Mouse (Mus musculus): Measurements from ENCODE around the gene Padi2. TPM values are rescaled to one million over a fixed set of nuclear protein-coding genes. Genes with fewer than 3 reads are reported as not detected.
A peak's percentile ranks its signal among the peaks of the same experiment; 100 is the strongest.

Padi2 gene
- polyA plus RNA-seq, 1 experiment from 2014 or later = 1.8 TPM

DNA sequence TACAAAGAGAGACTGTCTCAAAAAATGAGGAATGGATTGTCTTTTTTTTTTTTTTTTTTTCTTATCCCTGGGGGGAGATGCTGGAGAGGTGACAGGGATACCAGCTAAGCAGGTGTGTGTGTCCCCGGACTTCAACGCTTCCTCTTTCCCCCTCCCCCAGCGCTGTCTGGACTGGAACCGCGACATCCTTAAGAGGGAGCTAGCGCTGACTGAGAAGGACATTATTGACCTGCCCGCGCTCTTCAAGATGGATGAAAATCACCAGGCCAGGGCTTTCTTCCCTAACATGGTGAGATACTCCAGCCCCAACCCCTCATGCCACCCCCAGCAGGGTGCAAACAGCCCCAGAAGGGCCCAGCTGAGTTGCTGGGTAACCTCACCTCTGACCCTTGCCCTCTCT is 42.9 kb downstream of the Padi2 start:
- H3K9ac ChIP-seq = no peak overlapping the region
- no peaks in the 10 kb centered on the region for H3K4me1 ChIP-seq
- H3K27me3 ChIP-seq = no peaks in the 10 kb centered on the region
- H3K27ac ChIP-seq = no peak overlapping the region
- no peak overlapping the region for H3K4me2 ChIP-seq
- no peaks in the 10 kb centered on the region for H3K9me3 ChIP-seq
- no peak for ATAC-seq (ENCODE audit: insufficient number of reproducible peaks, insufficient read depth, low FRiP score, low TSS enrichment, low read depth)
- H3K4me3 ChIP-seq = no peak overlapping the region
- H3K36me3 ChIP-seq = no peaks in the 10 kb centered on the region
- WGBS = 80% methylated on average over 8 of the region's 8 CpGs

DNA sequence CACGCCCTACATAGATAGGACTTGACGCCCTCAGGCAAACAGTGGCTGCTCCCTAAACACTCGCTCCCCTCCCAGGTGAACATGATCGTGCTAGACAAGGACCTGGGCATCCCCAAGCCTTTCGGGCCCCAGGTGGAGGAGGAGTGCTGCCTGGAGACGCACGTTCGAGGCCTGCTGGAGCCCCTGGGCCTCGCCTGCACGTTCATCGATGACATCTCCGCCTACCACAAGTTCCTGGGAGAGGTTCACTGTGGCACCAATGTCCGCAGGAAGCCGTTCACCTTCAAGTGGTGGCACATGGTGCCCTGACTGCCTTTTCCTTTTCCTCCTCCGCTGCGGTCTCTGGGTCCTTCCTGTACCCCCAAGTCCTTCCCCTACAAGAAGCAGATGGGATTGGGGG is 43.5 kb downstream of the Padi2 start:
- Histone ChIP-seq H3K36me3 (no peaks in the 10 kb centered on the region), H3K9me3 (no peaks in the 10 kb centered on the region), H3K27me3 (no peaks in the 10 kb centered on the region), H3K4me3 (no peak overlapping the region), H3K27ac (no peak overlapping the region), H3K4me1 (no peaks in the 10 kb centered on the region), H3K9ac (no peak overlapping the region), H3K4me2 (no peak overlapping the region)
- no peak for ATAC-seq (ENCODE audit: insufficient number of reproducible peaks, insufficient read depth, low FRiP score, low TSS enrichment, low read depth)
- 81% methylated on average over 16 of the region's 16 CpGs for WGBS

DNA sequence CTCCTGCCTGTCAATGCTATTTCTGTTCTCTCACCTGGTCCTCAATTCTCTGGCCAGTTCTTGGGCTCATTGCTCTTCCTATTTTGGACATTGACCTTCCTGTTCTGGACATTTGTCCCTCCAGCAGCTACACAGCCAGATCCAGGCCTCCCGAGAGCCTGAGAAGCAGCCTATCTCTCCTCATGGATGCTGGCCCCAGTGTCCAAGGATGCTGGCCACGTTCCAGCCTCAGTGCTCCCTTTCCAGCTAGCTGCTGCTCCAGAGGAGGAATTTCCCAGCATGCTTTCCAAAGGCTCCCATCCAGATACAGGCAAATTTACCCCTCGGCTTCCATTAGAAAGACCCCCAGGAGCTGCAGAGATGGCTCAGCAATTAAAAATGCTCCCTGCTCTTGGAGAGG is 44.4 kb downstream of the Padi2 start:
- Histone ChIP-seq H3K27ac (no peak overlapping the region), H3K9me3 (no peaks in the 10 kb centered on the region), H3K27me3 (peaks cover 4% of the 10 kb centered on the region; the same call in 1 of the 2 replicates), H3K4me3 (no peak overlapping the region), H3K4me1 (no peaks in the 10 kb centered on the region), H3K36me3 (no peaks in the 10 kb centered on the region), H3K9ac (no peak overlapping the region), H3K4me2 (no peak overlapping the region)
- WGBS = 84% methylated on average over 3 of the region's 3 CpGs
- ATAC-seq (ENCODE audit: insufficient number of reproducible peaks, insufficient read depth, low FRiP score, low TSS enrichment, low read depth) = no peak

DNA sequence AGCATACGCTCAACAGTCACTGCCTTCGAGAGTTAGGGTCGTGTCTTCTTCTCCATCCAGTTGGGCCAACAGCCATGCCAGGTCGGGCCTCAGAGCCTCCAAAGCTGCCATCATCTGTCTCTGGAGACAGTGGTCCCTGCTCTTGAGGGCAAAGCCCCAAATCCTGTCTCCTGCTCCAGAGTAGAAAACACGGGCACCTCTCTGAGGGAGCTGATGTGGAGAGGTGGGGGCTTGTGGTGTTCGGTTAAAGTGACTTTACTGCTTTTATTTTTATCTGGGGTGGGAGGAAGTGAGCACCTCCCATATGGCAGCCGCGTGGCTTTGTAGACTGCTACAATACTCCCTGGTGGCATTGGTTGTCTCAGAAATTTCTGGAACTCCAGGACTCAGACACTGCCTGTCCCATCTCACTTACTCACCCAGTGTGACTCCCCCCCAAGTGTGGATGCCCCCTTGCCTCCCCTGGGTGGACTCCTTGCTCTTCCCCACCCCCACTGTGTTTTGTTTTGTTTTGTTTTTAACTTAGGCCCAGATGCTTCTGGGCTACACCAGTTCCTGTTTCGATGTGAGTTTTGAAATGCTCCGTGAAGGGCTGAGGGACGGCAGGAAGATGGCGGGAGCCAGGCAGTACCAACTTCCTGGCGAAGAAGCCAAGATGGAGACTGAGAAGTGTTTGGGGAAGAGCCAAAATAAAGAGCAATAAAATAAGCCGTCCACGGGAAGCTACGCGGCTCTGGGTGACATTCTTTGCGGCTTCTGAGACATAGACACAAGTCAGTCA is 45.9 kb downstream of the Padi2 start:
- no peak overlapping the region for H3K9ac ChIP-seq
- WGBS = 82% methylated on average over 18 of the region's 18 CpGs
- no peak for ATAC-seq (ENCODE audit: insufficient number of reproducible peaks, insufficient read depth, low FRiP score, low TSS enrichment, low read depth)
- H3K4me1 ChIP-seq = peaks cover 3% of the 10 kb centered on the region
- no peak overlapping the region for H3K27ac ChIP-seq
- no peaks in the 10 kb centered on the region for H3K9me3 ChIP-seq
- H3K27me3 ChIP-seq = peaks cover 10% of the 10 kb centered on the region
- no peak overlapping the region for H3K4me3 ChIP-seq
- H3K4me2 ChIP-seq = no peak overlapping the region
- no peaks in the 10 kb centered on the region for H3K36me3 ChIP-seq

DNA sequence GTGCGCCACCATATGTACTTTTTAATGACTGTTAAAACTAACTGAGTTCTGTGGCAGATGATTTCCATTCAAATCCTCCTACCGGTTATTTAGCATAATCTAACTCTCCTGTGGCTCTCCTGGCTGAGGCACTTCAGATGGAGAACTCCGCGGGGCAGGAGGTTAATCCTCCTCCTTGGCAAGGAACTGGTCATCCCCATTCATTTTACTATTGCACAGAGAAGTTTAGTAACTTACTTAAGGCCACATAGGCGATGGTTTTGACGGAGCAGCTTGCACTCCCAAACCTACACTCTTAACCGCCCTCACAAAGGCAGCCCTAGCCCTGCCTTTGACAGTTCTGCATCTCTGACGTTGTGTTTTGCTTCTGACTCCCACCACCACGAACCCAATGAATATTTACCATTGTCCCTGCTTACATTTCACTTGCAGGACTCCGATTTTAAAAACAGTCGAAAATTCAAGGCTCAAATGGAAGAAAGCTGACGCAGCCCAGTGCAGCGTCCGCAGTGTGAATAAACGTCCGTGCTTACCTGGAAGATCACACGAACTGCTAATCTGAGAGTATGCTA is 51.1 kb downstream of the Padi2 start:
- no peak for ATAC-seq (ENCODE audit: insufficient number of reproducible peaks, insufficient read depth, low FRiP score, low TSS enrichment, low read depth)
- H3K27me3 ChIP-seq = peaks cover 12% of the 10 kb centered on the region
- WGBS = 4% methylated on average over 17 of the region's 17 CpGs
- no peaks in the 10 kb centered on the region for H3K9me3 ChIP-seq
- H3K9ac ChIP-seq = peak overlapping the region; percentile 66
- peak overlapping the region; percentile 47 for H3K4me3 ChIP-seq
- H3K4me2 ChIP-seq = peak overlapping the region; percentile 87
- H3K27ac ChIP-seq = peak overlapping the region; percentile 71
- peaks cover 29% of the 10 kb centered on the region for H3K4me1 ChIP-seq
- no peaks in the 10 kb centered on the region for H3K36me3 ChIP-seq

DNA sequence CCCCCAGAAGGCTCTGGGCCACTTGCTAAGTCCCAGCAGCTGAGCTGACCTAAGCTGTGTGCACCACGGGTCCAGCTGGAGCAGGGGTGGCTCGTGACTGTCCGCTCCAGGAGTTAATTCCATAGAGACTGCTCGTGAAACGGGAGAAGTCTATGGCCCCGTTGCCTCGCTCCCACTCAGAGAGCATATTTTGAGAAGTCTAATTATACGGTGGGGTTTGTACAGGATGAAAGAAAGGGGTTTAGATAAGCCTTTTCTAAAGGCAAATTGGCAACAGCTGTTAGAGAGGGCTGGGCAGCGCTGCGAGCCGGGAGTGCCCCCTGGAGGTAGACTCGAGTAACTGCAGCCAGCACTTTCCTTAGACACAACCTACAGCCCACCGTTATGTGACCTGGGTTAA is 51.6 kb downstream of the Padi2 start:
- H3K27me3 ChIP-seq = peaks cover 12% of the 10 kb centered on the region
- no peaks in the 10 kb centered on the region for H3K36me3 ChIP-seq
- peak overlapping the region; percentile 66 for H3K9ac ChIP-seq
- 2% methylated on average over 13 of the region's 13 CpGs for WGBS
- H3K4me3 ChIP-seq = peak overlapping the region; percentile 47
- H3K4me1 ChIP-seq = peaks cover 34% of the 10 kb centered on the region
- ATAC-seq (ENCODE audit: insufficient number of reproducible peaks, insufficient read depth, low FRiP score, low TSS enrichment, low read depth) = 0 out of 2 replicates have a peak, but pooled peaks have one; percentile 16
- no peaks in the 10 kb centered on the region for H3K9me3 ChIP-seq
- peak overlapping the region; percentile 71 for H3K27ac ChIP-seq
- H3K4me2 ChIP-seq = peak overlapping the region; percentile 87

DNA sequence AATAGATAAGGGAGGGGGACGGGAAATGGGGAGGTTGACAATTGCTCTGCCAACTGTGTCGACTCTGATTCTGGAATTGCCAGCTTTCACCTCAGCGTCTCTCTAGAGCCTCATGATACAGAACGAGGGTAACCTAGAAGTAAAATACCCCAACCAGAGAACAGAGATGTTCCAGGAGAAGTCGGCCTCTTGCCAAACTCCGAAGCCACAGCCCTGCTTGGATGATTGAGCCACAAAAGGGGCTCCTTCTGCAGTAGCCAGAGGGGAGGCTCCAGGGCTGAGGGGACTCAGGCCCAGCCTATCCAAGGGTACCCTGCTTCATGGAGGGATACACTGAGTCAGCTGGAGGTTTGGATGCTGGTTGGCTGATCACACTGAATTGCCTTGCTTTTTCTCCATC is 52.2 kb downstream of the Padi2 start:
- no peaks in the 10 kb centered on the region for H3K36me3 ChIP-seq
- H3K27ac ChIP-seq = no peak overlapping the region
- no peak for ATAC-seq (ENCODE audit: insufficient number of reproducible peaks, insufficient read depth, low FRiP score, low TSS enrichment, low read depth)
- H3K9me3 ChIP-seq = no peaks in the 10 kb centered on the region
- H3K9ac ChIP-seq = no peak overlapping the region
- WGBS = 61% methylated on average over 6 of the region's 6 CpGs
- no peak overlapping the region for H3K4me2 ChIP-seq
- no peak overlapping the region for H3K4me3 ChIP-seq
- peaks cover 12% of the 10 kb centered on the region for H3K27me3 ChIP-seq
- peaks cover 40% of the 10 kb centered on the region for H3K4me1 ChIP-seq

DNA sequence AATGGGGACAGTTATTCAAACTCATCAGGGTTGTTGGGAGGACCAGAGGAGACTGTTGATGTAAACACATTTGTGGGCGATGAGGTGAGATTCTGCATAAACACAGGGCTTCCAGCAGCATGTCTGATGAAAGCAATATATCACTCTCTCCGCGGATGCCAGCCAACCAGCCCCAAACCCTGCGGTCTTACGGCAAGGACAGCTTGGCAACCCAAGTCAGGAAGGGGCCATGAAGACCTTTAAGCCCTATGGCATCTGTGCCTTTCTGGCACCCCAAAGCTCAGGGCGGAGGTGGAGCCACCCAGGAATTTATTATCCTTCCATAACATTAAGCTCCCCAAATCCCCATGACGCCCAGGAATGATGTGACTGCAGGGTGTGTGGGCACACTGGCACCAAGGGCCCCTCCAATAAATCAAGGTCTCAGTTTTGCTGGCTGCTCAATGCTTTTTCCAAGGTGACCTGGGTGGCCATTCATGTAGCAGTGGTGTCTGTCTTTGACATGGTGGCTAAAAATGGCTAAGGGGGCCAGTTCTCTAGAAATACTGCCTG is 53.1 kb downstream of the Padi2 start:
- ATAC-seq (ENCODE audit: insufficient number of reproducible peaks, insufficient read depth, low FRiP score, low TSS enrichment, low read depth) = no peak
- Histone ChIP-seq H3K4me2 (no peak overlapping the region), H3K4me1 (peaks cover 45% of the 10 kb centered on the region), H3K27me3 (peaks cover 12% of the 10 kb centered on the region), H3K36me3 (no peaks in the 10 kb centered on the region), H3K4me3 (no peak overlapping the region), H3K27ac (no peak overlapping the region), H3K9ac (no peak overlapping the region), H3K9me3 (no peaks in the 10 kb centered on the region)
- WGBS = 89% methylated on average over 7 of the region's 7 CpGs

DNA sequence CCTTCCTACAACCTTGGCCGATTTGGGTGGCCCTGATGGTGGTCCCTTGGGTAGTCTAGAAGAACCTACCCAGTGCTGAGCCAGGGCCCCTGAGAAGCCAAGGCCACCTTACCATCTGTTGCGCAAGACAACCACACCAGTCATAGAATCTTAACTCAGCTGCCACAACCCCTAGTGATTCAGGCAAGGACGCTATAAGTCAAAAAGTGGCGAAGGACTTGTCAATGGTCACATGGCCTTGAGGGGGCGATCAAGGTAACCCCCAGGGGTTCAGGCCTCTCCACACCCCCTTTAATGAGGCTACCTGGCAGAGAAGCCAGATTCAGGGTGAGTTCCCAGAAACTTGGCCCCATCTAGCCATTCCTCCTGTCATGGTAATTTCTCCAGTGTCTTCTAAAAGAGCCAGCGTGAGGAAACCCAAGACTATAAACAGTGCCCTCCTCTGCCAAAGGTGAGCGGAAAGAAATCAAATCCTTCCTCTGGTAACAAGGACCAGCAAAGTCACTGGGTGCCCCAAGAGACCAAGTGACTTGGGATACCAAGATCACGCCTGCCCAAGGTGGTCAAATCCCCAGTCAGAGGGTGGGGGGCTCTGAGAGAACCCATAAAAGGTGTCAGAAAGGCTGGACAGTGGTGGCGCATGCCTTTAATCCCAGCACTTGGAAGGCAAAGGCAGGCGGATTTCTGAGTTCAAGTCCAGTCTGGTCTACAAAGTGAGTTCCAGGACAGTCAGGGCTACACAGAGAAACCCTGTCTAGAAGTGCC is 53.8 kb downstream of the Padi2 start:
- Histone ChIP-seq H3K36me3 (no peaks in the 10 kb centered on the region), H3K9ac (no peak overlapping the region), H3K9me3 (no peaks in the 10 kb centered on the region), H3K4me3 (peak overlapping the region; percentile 67; the same call in 1 of the 2 replicates), H3K4me1 (peaks cover 50% of the 10 kb centered on the region), H3K27me3 (peaks cover 12% of the 10 kb centered on the region), H3K4me2 (peak overlapping the region; percentile 96), H3K27ac (0 out of 2 replicates have a peak overlapping the region, but pooled peaks have one; percentile 73)
- WGBS = 79% methylated on average over 10 of the region's 10 CpGs
- no peak for ATAC-seq (ENCODE audit: insufficient number of reproducible peaks, insufficient read depth, low FRiP score, low TSS enrichment, low read depth)

DNA sequence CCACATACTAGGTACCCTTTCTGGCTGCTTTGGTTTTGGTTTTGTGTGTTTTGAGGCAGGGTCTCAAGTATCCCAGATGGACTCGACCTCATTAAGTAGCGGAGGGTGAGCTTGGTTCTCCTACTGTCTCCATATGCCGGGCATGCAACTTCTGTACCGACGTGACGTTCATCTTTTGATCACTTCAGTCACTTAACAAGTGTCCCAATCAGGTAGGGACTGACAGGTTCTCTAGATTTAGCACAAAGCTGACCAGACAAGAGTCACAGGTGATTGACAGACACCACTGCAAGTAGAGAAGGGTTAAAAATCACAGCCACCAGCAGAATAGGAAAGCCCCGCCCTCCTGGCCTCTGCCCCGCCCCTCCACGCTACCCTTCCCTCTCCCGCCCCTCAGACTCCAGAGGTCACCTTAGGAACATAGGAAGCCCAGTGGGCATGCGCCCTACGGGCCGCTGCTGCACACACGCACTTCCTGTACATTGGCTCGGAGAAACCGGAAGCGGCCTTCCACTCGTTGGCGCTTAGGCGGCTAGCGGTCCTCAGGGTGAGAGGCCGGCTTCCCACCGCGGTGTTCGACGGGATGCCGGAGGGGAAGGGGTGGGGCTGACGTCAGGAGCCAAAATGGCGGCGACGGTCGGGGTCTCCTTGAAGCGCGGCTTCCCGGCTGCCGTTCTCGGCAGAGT is 54.8 kb downstream of the Padi2 start, which contains the start of gene Sdhb:
Gene Sdhb, plus strand, starts transcription at position 423 of the 686 bp plus-strand sequence.
- Histone ChIP-seq H3K4me1 (peaks cover 50% of the 10 kb centered on the region), H3K9ac (peak within 1 kb of the TSS; percentile 85), H3K27ac (peak within 1 kb of the TSS; percentile 73), H3K36me3 (peaks cover 2% of the 10 kb centered on the region; the same call in 1 of the 2 replicates), H3K9me3 (no peaks in the 10 kb centered on the region), H3K27me3 (peaks cover 7% of the 10 kb centered on the region), H3K4me2 (peak within 1 kb of the TSS; percentile 96), H3K4me3 (peak within 1 kb of the TSS; percentile 67)
- peak; percentile 92 for ATAC-seq (ENCODE audit: insufficient number of reproducible peaks, insufficient read depth, low FRiP score, low TSS enrichment, low read depth)
- WGBS = 2% methylated on average over 37 of the region's 37 CpGs
